Mouse (Mus musculus) lung, adult 2 months (tissue): ENCODE measurements around the gene Fig4.

ENCODE experiments used
- CTCF ChIP-seq: fragments of 200-500 bp; IDR thresholded peaks from 2 replicates; pipeline ENCODE4 v1.5.1; 2011; ENCODE audit warnings: mild to moderate bottlenecking, low read length, control low read depth; ENCODE audit not compliant: insufficient read depth
- POLR2A ChIP-seq: fragments of 200-500 bp; IDR thresholded peaks from 2 replicates; pipeline ENCODE4 v1.6.1; 2011; ENCODE audit warnings: low read depth, mild to moderate bottlenecking, control low read depth, low read length, borderline replicate concordance; ENCODE audit errors: extremely low read depth

DNA sequence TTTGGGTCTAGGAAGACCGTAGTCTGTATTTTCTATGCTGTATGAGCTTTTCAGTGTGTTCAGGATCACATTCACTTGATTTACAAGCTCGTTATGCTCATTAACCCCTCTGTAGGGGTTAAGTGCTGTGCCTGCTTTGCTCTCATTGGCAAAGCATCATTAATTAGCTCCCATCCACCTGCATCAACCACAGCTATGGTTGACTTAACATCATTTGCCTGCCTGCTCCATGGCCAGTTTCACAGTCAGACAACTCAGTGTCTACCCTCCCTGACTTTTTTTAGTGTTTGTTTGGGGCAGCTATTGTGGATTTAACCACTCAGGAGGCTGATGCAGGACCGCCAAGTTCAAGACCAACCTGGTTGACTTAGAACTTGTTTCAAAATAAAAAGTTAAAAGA, 119.1 kb downstream of the Fig4 start:
- TF ChIP-seq CTCF: no peak
- TF ChIP-seq POLR2A: no peak
